Mouse (Mus musculus) testis, postnatal 14 days (tissue): Measurements from ENCODE around the gene Uchl5.

Source experiments
- DNase-seq: peaks from one replicate; pipeline ENCODE4 v3.0.0; 2021; ENCODE audit warnings: low spot score

Gene Uchl5

GRCm38 (mm10) chr1:143803537-143803936 lies 26.5 kb downstream of the Uchl5 start:
- DNase-seq, result no peak

- DNase-seq, result no peak
Observed at GRCm38 (mm10) chr1:143809062-143809461, 32.0 kb downstream of the Uchl5 start.

DNA sequence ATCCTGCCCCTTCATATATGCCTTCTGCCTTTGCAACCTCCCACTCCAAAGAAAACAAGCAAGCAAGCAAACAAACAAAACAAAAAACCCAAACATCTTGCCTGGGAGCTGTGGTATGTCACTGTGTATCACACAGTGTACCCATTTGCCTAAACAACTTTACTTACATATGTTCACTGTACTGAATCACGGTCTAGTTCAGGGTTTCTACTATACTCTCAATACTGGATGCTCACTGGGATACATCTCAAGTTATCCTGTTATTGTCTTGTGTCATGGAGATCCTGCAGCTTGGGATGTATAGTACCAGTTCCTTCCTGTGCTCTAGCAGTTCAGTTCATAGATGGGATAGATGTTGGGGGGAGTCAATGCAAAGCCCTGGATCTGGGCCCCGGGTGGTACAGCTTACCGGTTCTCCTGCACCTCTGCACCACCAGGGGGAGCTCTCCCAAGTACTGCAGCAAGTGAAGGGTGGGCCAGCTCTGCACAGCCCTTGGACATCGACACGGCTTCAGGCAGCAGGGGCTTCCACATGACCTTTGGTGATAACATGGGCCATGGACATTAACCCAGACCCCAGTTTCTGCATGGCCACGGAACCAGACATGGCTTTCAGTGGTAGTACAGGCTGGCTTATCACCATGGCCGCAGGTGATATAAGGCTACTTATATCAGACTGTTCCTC lies 36.7 kb downstream of the Uchl5 start:
- peak; percentile 51 for DNase-seq

GRCm38 (mm10) chr1:143820096-143820877 lies 43.2 kb downstream of the Uchl5 start:
- no peak for DNase-seq

DNA sequence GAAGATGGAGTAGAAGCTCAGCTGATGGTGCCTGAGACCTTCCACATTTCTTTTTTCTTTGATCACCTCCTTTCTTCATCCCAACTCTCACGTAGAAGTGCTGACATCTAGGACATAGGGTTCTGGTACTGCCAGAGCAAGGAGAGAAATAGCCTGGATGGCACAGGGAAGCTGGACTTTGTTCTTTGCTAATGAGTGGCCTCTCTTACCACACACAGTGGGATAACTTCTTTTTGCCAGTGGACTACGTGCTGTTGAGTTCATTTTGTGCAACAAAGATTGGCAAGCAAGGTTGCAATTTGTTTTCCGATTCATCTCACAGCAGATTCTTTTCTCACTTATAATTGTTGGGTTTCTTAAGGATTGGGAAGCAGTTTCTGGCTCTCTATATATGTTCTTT lies 45.6 kb downstream of the Uchl5 start:
- no peak for DNase-seq

DNA sequence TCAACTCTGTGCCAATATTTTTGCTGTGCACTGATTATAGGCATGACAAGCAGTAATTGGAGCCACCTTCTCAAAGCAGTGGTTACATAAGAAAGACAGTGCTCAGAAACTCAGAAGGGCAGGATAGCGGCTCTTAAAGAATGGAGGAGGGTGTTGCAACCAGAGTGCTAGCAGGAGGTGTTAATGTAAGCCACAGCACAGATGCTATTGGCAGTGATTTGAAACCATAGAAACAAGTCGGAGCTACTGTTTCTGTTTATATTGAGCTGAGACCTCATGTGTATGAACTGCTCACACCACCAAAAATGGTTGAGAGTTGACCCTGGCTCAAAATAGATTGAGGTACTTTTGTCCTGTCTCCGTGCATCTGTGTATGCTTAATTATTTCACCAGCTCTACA lies 53.6 kb downstream of the Uchl5 start:
- DNase-seq, result no peak

GRCm38 (mm10) chr1:143836363-143837182 lies 59.5 kb downstream of the Uchl5 start:
- DNase-seq, result no peak

DNA sequence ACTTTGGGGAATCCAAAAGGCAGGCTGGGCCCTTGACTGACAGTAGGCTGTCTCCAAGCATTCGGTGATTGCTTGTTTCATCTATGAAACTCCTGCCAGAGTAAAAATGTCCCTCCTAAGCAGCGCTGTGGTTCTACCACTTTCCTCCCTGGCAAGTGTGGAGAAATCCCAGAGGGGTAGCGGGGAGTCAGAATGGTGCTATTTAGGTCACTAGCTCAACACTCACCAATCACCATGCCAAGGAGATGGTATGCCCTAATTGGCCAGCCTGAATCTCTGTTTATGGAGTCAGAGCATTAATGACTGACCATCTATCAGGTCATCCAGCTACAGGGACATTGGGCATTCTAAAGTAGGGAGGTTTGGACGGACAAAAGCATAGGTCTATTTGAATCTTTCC lies 60.6 kb downstream of the Uchl5 start:
- DNase-seq, result no peak

DNA sequence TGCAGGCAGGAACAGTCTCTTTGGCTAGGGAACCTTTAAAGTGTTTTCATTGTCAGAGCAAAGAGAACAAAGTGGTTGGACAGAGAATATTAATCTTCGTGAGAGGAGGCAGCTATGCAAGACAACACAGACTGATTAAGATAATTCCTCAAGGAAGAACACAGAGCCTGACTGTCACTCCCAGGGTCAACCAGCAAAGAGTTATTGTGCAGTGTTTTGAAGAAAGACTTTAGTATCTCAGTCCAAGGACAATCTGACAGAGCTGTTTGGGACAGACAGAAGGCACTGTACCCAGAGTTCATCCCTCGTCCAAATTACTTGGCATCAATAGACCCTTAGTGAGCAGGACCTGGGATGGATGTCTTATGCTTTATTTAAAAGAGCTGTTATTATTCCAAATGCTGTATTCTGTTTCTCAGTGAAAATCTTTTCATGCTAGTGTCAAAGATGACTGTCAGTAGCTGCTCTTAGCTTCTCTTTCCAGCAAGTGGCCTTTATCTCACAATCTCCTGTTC lies 61.9 kb downstream of the Uchl5 start:
- DNase-seq, result peak; percentile 75

GRCm38 (mm10) chr1:143852329-143852728 lies 75.3 kb downstream of the Uchl5 start:
- DNase-seq, result no peak

DNA sequence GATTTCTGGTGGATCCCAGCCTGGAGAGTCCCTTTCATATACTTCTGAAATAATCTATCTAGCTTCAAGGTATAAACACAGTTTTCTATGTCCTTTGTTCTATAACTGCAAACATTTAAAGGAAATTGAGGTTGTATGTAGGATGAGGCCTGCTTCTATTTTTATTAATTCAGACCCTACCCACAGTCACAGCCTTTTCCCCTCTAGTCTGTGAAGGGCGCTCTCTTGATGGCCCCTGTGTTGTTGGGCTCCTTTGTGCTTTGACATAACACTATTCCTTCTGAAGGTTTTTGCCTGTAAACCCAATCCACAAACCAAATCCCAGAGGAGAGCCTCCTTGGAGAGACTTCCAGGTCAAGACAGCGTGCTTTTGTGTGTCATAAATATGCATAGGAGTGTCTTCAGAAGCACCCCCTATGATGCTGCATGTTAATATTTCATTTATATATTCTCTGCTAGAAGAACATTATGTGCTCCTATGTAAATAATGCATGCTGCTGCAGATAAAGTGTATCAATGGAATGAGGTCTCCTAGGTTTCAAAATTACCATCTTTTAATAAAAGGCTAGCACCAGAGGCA lies 75.8 kb downstream of the Uchl5 start:
- no peak for DNase-seq

- DNase-seq, result no peak
Observed at GRCm38 (mm10) chr1:143853691-143854115, 76.6 kb downstream of the Uchl5 start.

DNA sequence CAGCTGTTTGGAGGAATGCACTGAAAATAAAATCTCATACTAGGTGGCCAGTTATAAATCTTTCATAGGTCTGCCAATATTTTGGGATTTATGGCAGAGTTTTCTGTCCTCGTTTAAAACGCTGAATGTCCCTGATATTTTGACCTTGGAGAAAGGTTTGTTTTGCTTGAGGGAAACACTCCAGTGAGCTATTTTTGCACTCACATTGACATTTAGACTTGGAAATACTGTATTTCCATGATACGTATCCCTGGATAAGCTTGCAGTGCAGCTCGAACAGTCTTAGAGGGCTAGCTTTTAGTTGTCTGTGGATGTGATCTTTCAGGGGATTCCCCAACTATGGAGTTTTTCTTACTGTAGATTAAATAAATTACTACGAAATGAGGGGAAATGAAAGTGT lies 78.6 kb downstream of the Uchl5 start:
- no peak for DNase-seq
